Mouse (Mus musculus) layer of hippocampus, postnatal 14 days (tissue): ENCODE measurements around the gene Dlg4. TPM values are rescaled to one million over a fixed set of nuclear protein-coding genes. Genes with fewer than 3 reads are reported as not detected.
"Not testable (repeated sequence)": the region's sequence is repeated elsewhere in the genome, so short reads cannot be mapped to it uniquely, and the experiment has no call there.

Source experiments
- DNase-seq, 2 experiments: peaks; one replicate each; pipeline ENCODE4 v3.0.0; 2021 to 2022; ENCODE audit warnings: low spot score in 2 of 2, mixed read lengths in 1 of 2
- total RNA-seq, 2 experiments: library from RNA; stranded (reverse); gene quantifications; 2 replicates each; pipeline ENCODE4 v1.2.3; 2021

Dlg4 gene
- total RNA-seq, 2 experiments from 2014 or later = 845 to 900 TPM

DNA sequence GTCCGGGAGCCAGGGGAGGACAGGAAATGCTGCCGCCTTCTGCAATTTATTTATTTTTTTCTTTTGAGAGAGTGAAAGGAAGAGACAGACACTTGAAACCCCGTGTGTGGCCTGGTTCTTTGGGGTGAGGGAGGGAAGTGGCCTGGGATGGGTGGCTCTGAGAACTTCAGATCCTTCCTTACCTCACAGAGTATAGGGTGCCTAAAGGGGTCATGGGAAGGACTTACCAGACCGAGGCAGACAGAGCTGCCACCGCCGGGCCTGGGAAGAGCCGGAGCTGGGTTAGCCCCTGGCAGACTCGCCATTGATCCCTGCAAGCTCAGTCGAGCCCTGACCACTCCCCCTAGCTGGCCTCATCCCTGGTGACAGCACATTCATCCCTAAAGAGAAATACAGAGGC is 28.7 kb downstream of the Dlg4 start:
- no peak for DNase-seq

DNA sequence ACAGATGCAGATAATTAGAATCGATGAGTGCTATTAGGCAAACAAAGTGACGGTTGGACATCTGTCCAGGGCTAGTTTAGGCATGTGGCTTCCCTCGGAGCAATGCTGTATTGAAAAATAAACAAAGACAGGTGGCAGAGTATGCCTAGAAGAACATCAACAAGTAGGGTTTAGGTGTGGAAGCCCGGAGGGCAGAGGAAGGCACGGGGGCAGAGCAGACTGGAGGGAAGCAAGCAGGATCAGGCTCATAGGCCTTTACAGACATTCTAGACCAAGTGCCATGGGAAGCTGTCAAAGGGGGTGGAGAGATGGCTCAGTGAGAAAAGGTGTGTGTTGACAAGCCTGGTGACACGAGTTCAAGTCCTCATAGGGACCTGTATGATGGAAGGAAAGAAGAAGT is 32.6 kb downstream of the Dlg4 start:
- no peak for DNase-seq

DNA sequence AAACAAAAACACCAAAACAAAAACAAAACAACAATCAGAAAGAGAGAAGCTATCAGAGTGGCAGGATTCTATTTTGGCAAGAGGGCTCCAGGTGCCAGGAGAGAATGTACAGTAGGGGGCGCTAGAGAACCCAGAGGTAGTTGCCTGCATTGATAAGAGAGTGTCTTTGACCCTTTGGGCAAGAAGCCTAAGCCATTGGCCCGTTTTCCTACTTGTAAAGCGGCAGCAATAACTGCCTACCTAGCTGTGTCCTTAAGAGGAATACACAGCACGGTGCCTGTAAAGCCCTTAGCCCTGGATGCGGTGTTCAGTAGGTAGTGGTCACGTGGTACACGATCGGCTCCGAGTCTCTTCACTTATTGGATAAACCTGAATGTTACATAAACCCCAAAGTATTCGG is 33.1 kb downstream of the Dlg4 start:
- no peak for DNase-seq

DNA sequence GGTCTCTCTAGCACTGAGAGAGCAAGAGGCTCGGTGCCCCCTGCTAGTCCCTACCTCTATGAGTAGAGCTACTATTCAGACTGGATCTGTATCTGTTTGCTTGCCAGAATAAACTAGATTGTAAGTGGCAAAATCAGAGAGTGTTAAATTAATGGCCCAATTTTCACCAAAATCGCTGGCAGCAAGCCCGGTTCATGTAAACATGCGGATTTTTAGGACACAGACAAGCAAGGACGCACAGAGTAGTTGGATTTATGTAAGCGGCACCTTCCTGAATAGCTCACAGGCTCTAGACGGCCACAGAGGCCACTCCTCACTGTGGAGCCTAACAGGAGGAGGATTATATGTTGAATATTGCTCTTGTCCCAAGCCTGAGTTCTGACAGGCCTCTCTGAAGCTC is 36.4 kb downstream of the Dlg4 start:
- no peak for DNase-seq

DNA sequence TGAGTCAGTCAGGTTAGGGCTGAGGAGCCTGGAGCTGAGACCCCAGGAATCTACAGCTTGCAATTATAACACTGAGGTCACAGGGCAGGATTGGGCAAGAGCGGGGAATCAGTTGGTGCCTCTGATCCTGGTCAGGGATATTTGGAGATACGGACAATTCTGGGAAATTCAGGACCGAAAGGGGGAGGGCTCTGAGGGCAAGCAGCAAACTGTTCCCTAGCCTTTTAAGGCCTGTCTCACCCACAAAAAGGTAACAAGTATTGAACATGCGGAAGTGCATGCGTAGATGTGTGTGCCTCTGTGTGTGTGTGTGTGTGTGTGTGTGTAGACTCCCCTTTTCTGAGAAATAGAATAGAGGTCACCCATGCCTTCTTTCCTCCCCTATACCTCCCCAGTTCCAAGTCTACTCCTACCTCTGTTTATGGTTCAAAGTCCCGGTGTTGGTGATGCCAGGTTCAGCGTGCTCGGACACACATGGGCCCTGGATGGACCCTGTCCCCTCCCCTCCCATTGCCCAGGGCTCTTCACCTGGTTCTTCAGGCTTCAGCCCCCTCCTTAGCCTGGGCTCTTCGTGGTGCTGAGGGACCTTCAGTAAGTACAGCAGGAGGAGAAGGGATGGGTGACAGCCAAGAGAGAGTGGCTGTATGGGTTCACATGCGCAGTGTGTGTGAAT is 37.3 kb downstream of the Dlg4 start, which contains the start of gene Asgr1:
TSS of gene Asgr1 (plus strand) at position 188 of the 673 bp plus-strand sequence.
- no peak for DNase-seq

DNA sequence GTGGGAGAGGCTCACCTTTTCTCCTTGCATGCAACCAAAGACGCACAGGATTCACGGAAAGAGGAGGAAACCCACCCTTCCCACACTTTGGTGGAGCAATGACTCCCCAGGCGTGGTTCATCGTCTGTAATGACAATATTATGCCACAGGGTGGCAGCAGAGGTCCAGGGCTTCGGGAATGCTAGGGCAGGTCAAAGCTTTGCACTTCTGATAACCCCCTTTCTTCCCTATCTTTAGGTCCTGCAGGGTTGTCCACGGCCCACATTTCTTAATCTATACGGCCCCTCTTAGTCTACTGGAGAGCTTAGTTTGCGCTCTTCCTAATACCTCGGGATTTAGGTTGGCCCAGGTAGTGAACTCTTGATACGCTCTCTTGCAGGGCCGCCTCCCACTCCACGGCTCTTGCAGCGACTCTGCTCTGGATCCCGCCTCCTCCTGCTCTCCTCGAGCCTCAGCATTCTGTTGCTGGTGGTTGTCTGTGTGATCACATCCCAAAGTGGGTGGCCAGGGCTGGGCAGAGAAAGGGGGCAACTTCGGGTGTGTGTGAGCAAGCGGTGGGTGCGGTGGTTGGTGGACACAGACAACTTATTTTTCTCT is 39.0 kb downstream of the Dlg4 start:
- peak; percentile 78 to 85 for DNase-seq

DNA sequence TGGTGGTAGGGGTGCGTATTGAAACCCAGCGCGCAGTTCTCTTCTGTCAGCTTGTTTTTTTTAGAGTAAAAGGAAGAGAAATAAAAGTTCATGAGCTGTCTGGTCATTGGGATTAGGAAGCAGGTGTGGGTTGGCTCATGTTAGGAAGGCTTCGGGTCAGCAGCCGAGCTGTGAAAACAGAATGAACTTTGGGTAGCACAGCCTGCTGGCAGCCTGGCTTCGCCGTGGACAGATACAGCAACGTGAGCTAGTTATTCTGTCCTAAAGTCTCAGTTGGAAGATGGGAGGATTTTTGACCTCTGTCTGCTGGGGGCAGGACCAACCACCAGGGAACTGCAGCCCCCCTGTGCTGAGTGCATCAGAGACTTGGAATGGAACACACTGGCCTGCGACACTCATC is 41.1 kb downstream of the Dlg4 start:
- DNase-seq = no peak

DNA sequence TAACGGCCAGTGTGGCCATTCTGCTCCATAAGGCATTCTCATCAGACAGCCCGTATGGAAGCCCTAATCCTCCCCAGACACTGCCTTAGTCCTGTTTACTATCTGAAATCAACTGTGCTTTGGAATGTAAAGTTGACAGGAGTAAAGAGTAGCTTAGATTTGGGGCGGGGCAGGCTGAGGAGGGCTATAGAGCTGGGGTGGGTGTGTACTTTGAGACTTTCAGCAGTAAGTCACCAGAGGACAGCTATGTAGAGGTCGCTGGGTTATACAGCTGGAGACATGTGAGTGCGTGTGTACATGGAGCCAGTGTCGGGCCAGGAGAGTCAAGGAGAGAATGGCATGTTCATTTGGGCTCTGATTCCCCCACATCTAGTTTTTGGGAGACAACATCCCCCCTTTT is 43.2 kb downstream of the Dlg4 start:
- no peak for DNase-seq

DNA sequence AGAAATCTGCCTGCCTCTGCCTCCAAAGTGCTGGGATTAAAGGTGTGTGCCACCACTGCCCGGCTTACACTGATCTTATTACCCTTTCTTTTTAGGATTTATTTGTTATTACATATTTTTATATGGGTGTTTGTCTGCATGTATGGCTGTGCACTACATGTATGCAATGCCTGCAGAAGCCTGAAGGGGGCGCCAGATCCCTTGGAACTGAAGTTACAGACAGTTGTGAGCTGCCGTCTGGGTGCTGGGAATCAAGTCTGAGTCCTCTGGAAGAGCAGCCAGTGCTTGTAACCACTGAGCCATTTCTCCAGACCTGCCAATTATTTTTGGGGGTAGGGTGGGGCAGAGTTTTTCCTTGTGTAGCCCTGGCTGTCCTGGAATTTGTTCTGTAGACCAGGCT is 46.3 kb downstream of the Dlg4 start:
- no peak for DNase-seq

DNA sequence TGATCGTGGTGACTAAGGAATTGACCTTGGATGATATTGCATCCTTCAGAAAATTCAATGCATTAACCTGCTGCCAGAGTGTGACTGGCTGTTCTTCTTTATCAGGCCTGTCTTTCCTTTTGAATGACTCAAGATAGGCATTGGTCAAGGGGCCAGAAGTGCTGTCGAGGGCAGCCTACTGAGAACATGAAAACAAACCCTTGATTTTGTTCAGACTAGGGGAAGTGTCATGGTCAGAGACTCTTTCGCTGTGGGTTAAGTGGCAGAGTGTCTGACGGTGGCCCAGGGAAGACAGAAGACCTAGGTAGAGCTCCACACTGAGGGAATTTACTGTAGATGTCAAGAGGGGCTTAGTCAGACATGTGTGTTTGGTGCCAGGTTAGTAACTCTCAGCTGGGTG is 50.0 kb downstream of the Dlg4 start:
- no peak for DNase-seq

DNA sequence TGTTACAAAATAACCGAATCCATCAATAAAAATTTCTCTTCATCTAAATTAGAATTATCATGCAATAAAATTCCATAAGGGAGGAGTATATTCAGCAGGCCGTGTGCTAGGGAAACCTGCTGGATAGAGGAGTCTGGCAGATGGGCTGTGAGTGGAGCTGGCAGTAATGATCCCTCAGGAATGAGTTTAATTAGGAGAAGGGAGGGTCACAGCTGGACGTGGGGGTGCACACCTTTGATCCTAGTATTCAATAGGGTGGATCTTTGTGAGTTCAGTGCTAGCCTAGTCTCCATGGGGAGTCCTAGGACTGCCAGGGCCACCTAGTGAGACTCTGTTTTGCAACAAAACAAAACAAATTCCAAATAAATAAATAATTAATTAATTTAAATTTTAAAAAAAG is 51.5 kb downstream of the Dlg4 start:
- no peak for DNase-seq

DNA sequence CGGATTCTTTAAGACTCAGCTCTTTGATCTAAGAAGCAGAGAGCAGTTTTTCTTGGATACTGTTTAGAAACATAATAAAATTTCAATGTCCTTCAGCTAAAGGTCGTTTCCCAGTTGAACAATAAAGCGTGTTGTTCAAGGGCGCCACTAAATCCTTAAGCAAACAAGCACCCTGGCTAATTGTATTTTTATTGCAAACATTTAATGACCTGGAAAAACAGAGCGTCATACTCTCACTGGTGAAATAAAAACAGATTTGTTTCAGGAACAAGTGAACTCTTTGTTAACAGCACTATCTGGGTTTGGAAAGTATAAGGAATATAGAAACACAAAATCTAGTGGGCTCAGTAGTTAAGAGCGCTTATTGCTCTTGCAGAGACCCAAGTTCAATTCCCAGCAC is 53.3 kb downstream of the Dlg4 start:
- DNase-seq = no peak

DNA sequence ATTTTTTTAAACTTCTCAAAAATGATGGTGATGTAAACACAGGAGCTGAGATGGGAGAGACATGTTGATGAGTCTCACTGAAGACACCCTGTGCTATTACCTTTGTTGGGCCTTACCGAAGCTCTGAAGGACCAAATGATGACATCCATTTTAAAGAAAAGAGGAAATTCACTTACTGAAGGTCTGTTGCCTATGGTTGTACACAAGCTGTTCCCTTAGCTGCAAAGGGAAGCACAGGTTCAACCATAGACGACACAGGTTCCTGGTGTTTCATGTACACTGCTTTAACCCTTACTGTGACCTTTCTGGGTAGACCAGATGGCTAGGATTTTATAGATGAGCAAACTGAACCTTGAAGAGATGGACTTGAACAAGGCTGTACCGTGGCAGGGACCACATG is 53.9 kb downstream of the Dlg4 start:
- not testable (repeated sequence) for DNase-seq

DNA sequence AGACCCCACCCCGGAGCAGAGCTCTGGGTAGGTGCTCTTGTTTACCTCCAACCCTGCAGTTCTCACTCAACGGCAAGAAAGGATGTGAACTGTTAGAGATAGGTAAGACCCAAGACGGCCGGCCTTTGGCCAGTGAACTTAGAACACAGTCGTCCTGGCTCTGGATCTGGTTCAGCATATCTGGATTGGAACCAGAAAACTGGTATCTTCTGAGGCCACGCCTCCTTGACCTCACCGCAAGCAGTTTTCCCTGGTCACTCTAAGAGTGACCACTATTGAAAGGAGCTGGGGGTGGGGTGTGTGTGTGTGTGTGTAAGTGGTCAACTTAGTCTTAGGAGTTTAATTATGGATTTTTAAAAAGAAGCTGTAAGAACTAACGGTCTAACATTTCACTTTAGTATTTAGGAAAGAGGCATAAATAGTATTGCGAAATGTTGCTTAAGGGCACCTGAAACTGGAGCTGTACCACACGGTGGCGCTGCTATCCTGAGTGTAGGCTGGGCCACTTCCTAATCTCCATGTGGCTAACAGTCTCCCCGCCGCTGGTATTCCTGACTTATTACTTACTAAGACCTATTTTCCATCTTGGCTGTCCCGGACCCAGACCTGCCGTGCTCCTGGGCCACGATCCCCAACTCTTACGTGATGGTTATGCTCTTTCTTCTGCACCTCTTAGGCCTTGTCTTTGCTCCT is 57.8 kb downstream of the Dlg4 start:
- DNase-seq = peak; percentile 69 to 78

DNA sequence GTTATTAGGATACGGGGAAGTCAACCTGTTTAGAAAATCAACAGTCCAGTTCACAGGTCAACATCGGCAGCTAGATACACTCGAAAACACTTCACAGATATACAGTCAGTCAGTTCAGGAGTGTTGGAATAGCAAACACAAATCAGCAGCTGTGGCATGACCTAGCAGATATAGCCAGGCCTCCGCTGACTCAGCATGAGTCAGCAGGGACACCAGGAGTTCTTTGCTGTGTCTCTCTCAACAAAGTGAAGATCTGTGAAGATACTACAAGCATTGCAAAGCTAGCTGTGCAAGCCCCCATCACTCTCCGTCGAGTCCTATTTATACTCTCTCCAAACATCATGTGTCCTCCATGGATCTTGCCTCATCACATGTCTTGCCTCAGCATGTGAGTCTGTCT is 58.8 kb downstream of the Dlg4 start:
- no peak for DNase-seq

DNA sequence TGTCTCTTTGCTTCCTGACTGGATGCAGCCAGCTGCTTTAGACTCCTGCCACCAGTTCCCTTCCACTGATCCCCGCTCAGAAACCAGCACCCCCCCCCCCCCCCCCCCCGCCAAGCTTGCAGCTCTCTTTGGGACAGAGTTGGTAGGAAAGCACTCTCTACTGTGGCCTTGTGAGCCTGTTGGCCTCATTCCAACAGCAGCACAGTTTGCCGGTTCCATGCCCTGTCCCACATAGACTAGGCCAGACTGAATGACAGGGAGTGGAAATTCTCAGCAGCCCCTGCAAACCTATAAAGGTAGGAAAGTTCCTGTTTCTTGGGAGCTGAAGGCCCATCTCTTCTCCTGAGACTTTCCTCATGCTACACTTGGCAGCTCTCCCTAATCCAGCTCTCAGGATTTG is 60.7 kb downstream of the Dlg4 start:
- no peak for DNase-seq

DNA sequence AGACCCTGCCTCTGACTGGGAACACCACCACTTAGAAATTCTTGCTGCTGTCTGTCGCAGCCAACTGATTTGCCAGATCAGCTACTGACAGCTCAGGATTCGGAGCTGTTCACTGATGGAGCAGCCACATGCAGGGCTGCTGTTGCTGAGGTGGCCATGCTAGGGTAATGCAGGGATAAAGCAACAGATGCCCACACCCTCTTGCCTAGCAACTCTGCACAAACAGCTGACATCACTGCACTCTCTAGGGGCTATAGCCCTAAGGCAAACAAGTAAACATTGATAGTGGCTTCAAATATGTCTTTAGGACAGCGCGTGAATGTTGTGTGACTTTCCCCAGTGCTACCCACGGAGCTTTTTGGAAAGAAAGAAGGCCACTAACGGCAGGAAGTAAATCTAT is 62.4 kb downstream of the Dlg4 start:
- DNase-seq = no peak

DNA sequence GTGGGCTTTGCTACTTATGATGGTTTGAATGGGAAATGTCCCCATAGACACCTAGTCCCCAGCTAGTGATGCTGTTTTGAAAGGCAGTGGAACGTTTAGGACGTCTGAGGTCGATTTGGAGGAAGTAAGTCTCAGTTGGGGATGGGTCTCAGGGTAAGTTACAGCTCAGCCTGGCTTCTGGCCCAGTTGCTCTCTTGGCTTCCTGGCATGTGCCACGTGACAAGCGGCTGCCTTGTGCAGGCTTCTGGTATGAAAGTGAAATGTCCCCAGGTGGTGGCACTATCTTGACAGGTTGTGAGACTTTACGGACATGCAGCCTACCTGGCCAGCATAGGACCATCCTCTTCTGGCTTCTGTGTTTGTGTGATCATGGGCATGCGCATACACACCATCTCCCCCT is 63.2 kb downstream of the Dlg4 start:
- DNase-seq = no peak

DNA sequence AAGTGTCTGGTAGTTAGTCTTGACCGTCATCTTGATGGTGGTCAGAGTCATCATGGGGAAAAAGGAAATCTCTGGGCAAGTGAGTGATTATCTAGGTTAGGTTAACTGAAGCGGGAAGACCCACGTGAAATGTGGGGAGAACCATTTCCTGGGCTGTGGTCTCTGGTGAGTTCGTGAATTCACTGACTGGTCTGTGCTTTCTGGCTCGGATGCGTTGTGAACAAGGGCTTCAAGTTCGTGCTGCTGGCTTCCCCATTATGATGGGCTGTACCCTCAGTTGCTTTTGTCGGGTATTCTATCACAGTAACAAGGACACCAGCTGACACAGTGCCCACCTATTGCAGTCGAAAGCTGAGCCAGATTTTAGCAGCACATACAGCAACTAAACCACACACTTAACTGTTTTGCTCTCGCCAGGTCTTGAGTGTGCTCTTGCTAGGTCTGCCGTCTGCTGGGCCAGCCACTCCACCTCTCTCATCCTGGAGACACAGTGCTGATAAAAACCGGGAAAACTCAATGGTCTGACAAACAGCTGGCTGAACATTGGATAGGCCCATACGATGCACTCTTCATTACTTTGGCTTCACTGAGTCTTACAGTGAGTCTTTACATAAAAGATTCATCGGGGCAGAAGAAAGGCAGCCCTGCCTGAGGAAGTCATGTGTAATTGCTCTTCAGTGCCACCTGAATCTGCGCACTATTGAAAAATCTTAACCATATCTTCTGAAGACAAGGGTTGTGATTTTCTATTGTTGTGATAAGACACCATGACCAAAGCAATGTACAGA is 64.3 kb downstream of the Dlg4 start:
- DNase-seq = no peak

DNA sequence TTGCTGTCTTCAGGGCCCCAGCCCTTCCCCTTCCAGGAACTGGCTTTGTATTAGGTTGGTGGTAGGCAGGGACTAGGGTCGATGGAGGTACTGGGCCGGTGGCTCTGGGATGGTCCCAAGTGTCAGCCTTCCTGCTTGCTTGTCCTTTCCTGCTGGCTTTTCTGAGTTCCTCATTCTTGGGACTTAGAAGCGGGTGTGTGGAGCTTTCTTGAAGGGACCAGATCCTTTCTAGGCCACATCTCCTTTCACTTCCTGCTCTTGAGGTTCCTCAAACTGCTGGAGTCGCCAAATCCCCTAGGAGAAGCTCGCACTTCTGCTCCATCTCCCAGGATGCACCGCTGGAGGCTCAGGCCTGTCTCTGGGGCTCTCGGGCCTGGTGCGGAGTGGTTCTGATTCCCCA is 67.8 kb downstream of the Dlg4 start:
- no peak for DNase-seq

DNA sequence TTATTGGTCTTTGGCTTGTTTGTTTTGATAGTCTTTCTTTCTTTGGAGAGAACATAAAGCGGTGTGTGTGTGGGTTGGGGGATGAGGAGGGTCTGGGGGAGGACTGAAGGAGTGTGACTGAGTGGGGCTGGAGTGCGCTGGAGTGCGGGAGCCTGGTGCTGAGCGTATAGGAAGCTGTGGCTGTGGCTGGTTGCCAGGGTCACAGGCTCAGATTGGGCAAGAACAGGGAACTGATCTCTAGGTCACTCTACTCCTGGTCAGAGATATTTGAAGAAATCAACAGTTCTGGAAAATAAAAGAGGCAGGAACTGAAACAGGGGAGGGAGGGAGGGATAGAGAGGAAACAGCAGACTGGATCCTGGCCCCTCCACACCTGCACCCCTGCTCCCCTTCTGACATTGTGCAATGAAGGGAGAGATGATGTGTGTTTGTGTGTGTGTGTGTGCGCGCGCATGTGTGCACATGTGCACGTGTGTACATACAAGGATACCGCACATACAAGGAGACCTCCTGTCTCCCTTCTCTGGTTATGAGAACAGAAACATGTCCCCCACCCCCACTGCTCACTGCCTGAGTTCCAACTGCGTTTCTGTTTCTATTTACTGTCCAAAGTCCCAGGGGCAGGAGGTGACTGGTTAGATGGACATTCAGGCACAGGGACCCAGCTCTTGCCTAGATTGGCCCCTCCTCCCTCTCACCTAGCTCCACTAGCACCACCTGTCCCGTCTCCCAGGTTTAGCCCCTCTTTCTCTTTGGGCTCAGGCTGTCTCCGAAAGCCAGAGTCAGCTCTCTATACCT is 75.4 kb downstream of the Dlg4 start, which contains the start of gene Asgr2:
TSS of gene Asgr2 (plus strand) at position 659 of the 798 bp plus-strand sequence.
- DNase-seq = no peak
